Mouse (Mus musculus): ENCODE results near the gene Ints7.

Gene Ints7

GRCm38 (mm10) chr1:191632511-191633095, 57.2 kb downstream of the Ints7 start:
- no peak for DNase-seq (ENCODE audit: low spot score)

- DNase-seq (ENCODE audit: low spot score): no peak
Measured at GRCm38 (mm10) chr1:191634116-191634515, 58.7 kb downstream of the Ints7 start.

- DNase-seq (ENCODE audit: low spot score): no peak
Measured at GRCm38 (mm10) chr1:191638404-191638803, 63.0 kb downstream of the Ints7 start.

DNA sequence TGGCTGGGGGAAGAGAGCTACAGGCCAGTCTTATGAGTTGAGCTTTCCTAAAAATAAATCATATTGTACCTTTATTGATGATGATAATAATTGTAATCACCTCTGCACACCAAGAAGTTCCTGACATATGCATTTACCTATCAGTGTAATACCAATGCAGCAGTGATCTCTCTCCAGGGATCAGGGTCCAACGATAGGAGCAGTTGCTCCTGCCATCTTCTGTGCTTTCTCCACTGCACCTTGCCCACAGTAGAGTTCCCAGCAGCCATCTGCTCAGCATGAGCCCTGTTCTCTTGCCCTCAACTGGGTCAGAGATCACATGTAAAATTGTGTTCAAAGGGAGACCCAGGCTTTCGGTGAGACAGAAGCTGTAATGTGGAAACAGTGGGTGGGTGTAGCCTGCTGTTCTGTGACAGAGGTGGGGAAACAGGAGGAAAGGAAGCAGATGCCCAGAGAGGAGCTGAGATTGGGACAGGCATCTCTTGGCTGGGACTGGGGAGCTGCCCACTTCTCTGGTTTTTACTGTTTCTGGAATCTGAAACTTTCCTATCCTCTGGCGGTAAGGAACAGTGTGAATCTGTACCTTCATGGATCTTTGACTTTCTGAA, 63.9 kb downstream of the Ints7 start:
- DNase-seq (ENCODE audit: low spot score): no peak

DNA sequence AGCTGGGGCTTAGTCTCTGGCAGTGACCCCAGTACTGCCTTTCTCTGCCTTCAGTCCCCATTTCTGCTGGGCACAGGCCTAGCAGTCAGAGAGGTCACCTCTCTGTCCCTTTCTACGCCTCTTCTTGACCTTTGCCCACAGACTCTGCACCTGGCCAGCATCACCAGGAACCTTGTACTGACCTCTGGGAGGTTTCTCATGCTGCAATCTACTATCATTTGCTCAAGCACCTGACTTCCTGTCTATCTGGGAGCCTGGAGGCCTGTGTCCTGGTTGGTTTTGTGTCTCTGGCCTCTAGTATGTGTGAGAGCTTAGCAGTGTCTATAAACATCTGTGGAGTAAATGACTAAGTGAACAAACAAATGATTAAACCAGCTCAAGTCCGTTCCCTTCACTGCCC, 64.7 kb downstream of the Ints7 start:
- DNase-seq (ENCODE audit: low spot score): no peak

DNA sequence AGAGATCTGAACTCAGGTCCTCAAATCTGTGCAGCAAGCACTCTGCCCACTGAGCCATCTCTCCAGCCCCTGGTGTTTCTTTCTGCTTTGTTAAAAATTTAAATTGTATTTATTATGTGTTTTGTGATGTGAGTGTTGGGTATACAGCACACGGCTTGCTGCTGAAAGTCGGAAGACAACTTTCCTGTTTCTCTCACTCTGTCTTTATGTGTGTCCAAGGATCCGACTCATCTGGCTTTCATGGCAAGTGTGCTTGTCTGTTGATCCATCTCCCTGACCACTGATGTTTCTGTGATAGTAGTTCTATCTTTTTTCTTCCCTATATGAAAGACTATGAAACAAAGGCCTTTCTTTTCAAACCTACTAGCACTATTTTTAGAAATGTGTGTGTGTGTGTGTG, 65.4 kb downstream of the Ints7 start:
- no peak for DNase-seq (ENCODE audit: low spot score)

DNA sequence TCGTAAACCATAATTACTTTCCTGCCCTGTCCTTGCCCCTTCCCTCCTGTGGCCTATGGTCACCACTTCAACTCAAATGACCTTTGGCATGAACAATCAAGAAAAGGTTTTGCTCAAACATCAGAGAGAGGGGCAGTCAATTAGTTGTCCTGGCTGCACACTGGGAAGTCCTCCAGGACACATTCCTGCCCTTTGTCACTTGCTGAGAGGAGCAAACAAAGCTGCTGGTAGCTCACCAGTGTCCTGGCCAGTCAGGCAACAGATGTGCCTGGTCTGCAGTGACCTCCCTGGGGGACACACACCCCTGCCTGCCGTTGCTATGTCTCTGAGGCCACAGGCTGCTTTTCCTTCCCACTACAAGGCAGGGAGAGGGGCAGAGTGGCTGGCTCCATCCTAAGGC, 66.0 kb downstream of the Ints7 start:
- no peak for DNase-seq (ENCODE audit: low spot score)

DNA sequence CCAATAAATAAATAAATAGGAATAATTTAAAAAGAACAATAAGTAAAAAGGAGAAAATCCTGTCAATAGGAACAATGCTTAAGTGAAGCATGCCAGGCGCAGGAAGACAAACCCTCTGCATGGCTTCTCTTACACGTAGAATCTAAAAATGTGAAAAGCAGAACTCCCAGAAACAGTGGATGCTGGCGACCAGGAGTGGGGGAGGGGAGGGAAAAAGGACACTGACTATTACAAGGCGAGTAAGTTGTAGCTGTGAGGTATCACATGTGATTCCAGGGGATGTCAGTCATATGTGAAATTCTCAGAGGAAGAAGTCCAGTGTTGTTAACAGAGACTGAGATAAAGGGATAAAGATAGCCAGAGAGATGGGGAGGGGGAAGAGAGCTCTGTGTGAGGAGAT, 67.5 kb downstream of the Ints7 start:
- DNase-seq (ENCODE audit: low spot score): no peak

- no peak for DNase-seq (ENCODE audit: low spot score)
Measured at GRCm38 (mm10) chr1:191645921-191646320, 70.5 kb downstream of the Ints7 start.

- DNase-seq (ENCODE audit: low spot score): no peak
Measured at GRCm38 (mm10) chr1:191647590-191647989, 72.2 kb downstream of the Ints7 start.

DNA sequence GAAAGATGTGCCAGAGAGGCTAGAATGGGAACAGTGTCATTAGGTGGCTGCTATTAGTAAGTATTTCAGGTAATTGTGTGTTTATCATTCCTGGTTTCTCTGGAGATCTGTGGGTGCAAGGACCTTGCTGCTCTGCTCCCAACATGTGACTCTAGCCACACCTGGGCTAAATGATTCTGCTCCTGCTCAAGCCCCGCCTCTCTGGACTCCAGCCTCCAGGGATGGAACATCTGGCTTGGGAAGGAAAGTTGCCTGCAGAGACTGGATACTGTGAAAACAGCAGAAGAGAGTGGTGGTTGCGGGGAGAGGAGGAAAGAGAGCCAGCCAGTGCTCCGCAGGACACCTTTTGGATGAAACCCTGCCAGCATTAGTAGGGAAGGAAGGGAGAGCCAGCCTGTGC, 84.0 kb downstream of the Ints7 start:
- DNase-seq (ENCODE audit: low spot score): no peak

DNA sequence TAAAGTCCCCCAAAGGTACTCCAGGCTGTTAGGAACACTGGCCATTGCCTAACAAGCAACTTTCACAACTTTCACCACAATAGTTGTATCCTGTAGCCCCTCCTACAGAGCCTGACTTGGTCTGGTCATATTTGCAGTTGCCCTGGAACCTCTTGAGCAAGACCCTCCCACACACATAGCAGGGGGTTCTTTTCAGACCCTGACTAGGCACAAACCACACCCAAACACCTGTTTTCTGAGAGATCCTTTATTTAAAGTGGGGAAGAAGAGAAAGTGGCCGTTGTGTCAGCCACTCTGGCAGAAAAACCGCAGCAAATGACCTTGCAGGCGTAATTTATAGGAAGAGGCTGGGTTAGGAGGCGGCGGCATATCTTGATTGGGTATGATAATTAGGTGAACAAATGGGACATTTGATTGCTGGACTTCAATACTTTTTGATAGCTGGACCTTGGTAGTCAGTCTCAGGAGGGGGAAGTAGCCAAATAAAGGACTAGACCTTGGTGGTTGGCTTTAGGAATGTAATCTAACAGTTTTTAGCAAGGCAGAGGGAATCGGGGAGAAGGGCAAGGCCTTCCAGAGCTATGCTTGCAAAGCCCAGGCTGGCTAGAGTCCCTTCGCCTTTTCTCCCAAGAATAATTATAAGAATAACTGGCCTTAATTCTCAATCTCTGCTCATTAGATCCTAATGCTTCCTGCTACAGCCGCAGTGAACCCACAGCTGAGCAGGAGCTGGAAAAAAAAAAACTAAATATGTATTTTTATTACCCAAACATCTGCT, 85.8 kb downstream of the Ints7 start:
- DNase-seq (ENCODE audit: low spot score): no peak

DNA sequence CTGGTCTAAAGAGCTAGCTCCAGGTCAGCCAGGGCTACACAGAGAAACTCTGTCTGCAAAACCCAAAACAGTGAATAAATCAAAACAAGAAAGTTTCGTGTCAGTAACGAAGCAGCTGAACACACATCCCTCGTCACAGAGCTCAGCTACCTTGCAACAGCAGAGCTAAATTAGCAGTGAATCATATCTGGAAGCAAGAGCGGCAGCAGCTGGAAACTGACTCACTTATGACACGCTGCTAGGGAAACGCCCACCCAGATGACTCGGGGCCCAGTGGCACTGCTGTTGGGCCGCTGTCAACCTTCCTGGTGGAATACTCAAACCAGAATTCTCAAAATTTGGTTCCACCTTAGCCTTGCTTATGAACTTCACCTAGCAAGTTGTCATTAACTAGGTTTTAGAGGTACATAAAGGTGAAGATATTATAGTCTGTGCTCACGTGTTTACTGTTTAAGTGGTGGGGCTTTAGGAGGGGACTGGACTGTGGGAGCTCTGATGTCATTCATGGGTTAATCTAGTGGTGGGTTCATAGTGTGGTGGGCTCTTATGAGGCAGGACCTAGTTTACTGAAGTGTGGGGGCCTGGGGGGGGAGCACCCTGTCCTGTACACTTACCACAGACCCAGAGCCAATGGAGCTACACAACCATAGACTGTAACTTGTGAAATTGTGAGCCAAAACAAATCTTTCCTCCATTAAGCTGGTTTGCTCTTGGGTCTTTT, 86.9 kb downstream of the Ints7 start:
- DNase-seq (ENCODE audit: low spot score): no peak

- DNase-seq (ENCODE audit: low spot score): no peak
Measured at GRCm38 (mm10) chr1:191662899-191663500, 87.6 kb downstream of the Ints7 start.

- DNase-seq (ENCODE audit: low spot score): no peak
Measured at GRCm38 (mm10) chr1:191663603-191664002, 88.2 kb downstream of the Ints7 start.

- no peak for DNase-seq (ENCODE audit: low spot score)
Measured at GRCm38 (mm10) chr1:191666351-191666750, 90.9 kb downstream of the Ints7 start.

- DNase-seq (ENCODE audit: low spot score): no peak
Measured at GRCm38 (mm10) chr1:191668030-191668429, 92.6 kb downstream of the Ints7 start.

All from c-Kit-positive CD71-positive TER-119-positive erythroid progenitor cells, embryonic 14.5 days (primary cell).